Mouse (Mus musculus) effector memory CD4-positive, alpha-beta T cell, adult 7 months (primary cell): Measurements from ENCODE around the gene Kank4. TPM values are rescaled to one million over a fixed set of nuclear protein-coding genes. Genes with fewer than 3 reads are reported as not detected.

ENCODE experiments used
- polyA plus RNA-seq: library from polyadenylated mRNA; unstranded; fragments of 100-300 nt; shearing (Covaris generic); gene quantifications from one replicate; pipeline ENCODE4 v1.2.1, GENCODE M21; 2017

Gene Kank4
- polyA plus RNA-seq: 0.30 TPM

GRCm38 (mm10) chr4:98817184-98817911 lies at the start of gene Kank4:
Gene Kank4 (minus strand): TSS chr4:98817537.

GRCm38 (mm10) chr4:98823740-98824139 lies 6.4 kb upstream of the Kank4 start, which contains the start of gene I0C0044D17Rik:
Gene I0C0044D17Rik (minus strand): TSS chr4:98823840.

GRCm38 (mm10) chr4:98726590-98727237 lies 90.6 kb downstream of the Kank4 start, which contains the start of gene L1td1:
Gene L1td1 (plus strand): TSS chr4:98726734.

Other genes starting within 250 kb of the Kank4 start
- not detected for gene L1td1, start 90.8 kb downstream of the Kank4 start, polyA plus RNA-seq
- gene I0C0044D17Rik, start 6.3 kb upstream of the Kank4 start, polyA plus RNA-seq: not detected
- gene Usp1, start 106.3 kb upstream of the Kank4 start, polyA plus RNA-seq: 47.9 TPM
- gene Angptl3, start 213.4 kb upstream of the Kank4 start, polyA plus RNA-seq: not detected